Mouse (Mus musculus): ENCODE measurements at regions not wholly inside any gene's neighbourhood (a gene's known extent, or its start where the extent isn't known, plus 50 kb on each side); places are given as distances from the start of the nearest gene placed in this dataset.

GRCm38 (mm10) chr4:106199833-106200232 is 116.2 kb upstream of the Usp24 start:
- TF ChIP-seq POLR2A (IDR thresholded peaks at IDR 0.05; ENCODE audit: insufficient read length, low read depth) = no peak
- TF ChIP-seq USF1 (IDR thresholded peaks at IDR 0.05; ENCODE audit: low read depth) = no peak
- no peak for TF ChIP-seq E2F4 (IDR thresholded peaks at IDR 0.05; ENCODE audit: insufficient read depth)

Data from myocyte (in vitro differentiated cells).